Mouse (Mus musculus) right cerebral cortex, adult 2 months (tissue): ENCODE data around the gene Daam1.

ENCODE experiments used
- DNase-seq, 2 experiments: peaks; one replicate each; pipeline ENCODE4 v3.0.0; 2021 to 2022; ENCODE audit warnings: low spot score in 2 of 2

Daam1 gene

DNA sequence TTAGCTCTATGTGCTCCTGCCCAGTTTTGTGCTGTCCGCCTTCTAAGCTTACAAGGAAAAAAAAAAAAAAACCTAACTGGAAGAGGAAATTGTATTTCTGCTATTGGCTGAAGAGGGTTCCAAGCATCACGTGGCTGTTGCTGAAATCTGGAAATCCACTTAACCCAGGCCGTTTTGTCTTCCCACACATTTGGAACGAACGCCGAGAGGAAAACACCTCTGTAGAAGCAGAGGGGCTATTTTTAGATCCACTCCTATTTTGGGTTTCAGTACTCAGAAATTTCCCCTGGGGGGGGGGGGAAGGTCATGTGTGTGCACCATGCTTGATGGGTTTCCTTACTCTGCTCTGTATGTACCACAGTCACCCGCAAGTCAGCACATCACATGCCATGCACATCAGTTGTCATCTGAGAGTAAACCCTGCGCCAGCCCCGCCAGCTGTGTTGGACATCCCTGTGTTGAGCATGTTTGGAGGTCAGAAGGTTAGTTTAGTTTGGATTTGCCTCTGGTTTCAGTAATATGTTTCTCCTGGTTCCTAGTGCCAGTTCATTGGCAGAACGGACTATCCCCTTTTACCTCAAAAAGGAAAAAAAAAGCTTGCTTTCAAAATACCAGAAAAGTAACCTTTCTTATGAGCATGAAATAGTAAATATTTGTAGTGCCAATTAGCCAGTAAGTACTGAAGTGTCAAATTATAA lies 33.1 kb downstream of the Daam1 start:
- DNase-seq: no peak

DNA sequence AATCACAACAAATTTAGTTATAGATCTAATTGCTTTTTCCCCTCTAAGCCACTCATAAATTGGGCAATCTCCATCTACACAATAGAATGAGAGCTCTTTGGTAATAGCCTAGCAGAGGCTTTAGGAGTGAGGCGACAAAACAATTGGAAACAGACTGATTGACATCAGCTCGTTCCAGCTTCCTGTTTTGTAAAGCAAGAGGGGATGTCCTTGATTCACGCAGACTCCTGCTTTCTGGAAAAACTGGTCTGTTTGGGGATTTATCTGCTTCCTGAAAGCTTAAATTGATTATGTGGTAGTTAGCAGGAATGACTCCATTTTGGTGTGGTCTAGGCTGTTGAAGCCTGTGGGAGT lies 33.6 kb downstream of the Daam1 start:
- DNase-seq: no peak

DNA sequence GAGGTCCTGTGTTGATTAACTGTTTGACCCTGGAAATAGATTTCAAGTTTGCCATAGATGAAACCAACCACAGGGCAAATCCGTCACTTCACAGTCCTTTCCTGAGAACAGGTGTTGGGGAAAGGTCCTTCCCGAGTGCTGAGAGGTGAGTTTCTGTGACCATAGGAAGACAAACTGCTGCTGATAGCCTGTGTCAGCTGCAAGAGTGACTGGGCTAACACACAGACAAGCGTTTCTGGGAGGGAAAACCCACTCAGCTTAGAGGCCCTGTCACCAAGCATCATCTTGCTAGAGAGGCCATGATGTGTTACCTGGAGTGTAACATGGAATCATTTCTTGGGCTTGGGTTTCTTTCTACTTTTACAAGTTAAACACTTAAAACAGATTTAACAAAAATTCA lies 35.1 kb downstream of the Daam1 start:
- no peak for DNase-seq

DNA sequence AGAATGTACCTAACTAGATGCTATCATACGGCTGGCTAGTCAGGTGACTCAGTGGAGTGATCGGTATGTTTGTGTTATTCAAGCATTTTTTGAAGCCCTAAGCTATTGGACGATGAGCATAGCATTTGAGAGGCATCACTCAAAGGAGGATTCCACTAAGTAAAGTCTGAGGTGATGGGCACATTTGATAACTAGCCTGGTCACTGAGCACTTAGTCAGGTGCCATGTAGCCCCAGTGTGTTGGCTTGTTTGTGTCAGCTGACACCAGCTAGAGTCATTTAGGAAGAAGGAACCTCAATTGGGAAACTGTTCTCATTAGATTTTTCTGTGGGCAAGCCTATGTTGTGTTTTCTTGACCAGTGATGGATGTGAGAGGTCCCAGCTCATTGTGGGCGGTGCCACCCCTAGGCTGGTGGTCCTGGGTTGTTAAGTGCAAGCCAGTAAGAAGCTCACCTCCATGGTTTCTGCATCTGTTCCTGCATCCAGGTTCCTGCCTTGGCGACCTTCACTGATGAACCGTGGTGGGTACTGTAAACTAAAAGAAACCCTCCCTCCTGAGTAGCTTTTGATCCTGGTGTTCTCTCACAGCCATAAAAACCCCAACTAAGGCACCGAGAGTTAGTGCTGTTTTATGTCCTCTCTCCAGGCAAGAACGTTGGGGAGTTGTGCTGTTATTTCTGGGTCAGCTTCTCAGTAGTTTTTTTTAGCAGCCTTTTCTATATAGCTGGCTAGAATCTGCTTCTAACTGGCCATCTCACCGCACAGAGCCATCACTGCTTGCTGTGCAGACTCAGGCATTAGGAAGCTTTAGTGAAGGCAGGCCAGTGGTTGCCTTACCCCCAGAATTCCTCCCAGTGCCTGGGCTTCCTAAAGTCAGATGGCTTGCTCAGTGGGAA lies 36.7 kb downstream of the Daam1 start:
- DNase-seq: no peak

DNA sequence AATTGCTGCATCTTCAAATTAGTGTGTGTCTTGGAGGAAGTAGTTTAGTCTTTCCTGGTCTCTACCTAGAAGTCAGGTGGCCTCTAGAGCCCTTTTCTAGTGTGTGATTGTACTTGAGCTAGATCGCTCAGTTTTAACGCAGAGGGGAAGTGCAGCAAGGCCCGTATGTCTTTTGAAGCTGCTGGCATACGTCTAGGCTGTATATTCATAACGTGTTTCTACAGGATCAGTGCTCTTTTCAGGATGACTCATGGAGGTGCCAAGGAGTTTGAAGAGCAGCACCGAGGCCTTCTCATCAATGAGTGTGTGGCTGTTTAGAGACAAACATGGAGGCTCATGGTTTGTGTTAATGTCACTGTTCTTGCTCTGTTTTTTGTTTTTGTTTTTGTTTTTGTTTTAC lies 39.8 kb downstream of the Daam1 start:
- no peak for DNase-seq

DNA sequence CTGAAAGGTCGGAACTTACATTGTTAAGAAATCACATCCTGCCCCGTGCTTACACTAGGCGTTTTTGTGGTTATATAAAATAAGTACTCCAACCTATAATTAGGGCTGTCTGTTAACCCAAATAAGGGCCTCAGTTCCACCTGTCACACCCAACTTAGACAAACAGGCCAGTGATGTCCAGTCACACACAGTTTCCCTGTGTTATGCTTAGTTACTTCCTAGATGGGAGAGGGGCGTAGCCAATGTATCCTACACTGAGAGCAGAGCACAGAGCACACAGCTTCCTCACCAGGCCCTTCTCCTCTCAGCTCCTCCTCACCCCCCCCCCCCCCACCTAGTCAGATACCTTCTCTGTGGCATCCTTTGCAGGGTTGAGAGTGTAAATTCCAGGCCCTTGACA lies 41.5 kb downstream of the Daam1 start:
- DNase-seq: no peak

DNA sequence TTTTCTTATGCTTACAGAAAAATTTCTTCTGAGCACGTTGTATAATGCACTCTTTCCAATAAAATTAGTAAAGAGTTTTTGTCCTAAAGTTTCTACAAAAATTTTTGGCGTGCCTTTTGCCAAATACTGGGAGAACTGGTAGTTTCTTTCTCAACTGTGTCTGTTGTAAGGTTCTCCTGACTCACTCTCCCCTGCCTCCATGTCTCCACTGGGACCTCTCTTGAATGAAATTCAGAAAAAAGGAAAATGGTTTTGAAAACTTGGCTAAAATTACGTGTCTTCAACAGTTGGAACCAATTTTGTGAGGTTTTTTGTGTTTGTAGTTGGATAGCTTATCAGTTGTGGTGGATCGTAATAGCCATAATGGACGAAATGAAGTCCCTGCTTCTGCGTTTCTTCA lies 43.7 kb downstream of the Daam1 start:
- no peak for DNase-seq

DNA sequence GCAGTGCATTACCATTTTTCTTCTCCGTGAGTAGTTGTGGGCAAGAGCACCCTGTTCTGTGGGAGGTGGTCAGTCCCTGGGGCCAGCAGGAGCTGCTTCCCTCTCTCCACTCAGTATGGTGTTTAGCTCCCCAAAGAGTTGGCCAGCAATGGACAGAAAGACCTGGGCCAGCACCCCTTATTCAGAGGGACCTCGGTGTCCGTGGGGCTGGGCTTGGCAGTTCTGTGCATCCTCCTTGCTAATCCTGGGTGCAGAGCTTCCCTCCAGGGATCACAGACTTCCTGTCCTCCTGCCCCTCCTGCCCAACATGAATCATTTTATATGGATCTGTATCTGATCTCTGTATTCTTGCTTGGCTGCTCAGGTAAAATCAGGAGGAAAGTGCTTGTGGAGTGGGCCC lies 44.1 kb downstream of the Daam1 start:
- no peak for DNase-seq

DNA sequence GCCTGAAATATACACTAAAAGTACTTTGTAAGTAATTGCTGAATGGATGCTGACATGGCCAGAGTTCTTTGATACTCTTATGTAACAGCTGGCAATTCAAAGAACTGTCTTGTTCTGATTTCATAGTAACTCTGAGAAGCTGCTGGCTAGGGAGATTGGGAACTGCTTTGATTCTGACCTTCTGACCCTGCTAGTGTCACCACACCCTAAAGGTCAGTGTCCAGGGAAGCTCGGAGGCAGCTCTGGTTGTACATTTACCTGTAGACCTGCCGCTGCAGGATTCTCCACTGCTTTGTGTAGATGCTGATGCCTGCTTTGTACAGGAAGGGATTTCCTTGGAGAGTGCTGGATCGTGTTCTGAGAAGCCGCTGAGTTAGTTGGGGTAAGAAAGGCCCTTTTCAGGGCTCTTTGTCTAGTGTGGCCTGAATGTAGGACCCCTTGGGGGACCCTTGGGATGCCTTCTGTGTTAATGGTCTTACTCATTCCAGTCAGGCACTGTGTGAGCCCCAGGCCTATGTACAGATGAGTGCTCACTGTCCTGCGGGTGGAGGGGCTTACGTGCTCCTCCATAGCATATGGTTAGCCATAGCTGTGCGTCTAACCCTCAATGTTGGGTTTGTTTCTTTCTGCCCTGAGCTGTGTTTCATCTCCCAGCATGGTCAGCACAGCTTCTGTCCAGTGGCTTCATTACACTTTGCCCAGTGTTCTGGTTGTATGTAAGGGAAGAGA lies 45.0 kb downstream of the Daam1 start:
- DNase-seq: no peak

DNA sequence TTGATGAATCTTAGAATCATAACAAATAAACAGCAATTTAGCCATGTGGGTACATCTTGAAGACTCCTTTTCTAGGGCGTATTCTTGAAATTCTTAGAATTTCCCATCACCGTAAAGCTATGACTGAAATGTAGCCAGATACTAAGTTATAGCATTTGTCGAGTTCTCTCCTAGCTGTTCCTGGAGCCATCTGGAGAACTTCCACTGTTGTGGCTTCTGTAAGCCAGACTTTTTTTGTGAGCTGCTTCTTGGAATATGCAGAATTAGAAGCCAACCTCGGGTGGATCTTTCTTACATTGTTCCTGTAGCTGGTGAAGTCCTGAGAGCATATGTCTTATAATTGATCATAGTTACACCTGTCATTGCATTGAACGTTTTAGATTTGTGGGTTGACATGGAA lies 50.1 kb downstream of the Daam1 start:
- no peak for DNase-seq

DNA sequence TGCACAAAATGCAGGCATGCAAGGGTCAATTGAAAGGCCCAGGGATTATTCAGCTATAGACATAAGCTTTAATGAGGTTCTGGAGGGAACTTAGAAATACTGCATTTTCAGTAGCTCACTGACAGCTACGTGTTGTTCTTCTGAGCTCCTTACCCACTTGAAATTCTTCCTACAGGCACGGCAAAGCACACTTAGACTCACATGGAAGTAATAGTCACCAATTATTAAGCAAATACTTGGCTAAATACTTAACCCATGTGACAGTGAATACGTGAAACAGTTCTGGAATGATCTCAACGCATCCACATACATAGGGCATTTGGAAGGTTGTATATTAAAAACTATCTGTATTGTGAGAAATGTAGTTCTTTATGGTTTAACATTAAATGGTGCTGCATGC lies 50.6 kb downstream of the Daam1 start:
- no peak for DNase-seq

DNA sequence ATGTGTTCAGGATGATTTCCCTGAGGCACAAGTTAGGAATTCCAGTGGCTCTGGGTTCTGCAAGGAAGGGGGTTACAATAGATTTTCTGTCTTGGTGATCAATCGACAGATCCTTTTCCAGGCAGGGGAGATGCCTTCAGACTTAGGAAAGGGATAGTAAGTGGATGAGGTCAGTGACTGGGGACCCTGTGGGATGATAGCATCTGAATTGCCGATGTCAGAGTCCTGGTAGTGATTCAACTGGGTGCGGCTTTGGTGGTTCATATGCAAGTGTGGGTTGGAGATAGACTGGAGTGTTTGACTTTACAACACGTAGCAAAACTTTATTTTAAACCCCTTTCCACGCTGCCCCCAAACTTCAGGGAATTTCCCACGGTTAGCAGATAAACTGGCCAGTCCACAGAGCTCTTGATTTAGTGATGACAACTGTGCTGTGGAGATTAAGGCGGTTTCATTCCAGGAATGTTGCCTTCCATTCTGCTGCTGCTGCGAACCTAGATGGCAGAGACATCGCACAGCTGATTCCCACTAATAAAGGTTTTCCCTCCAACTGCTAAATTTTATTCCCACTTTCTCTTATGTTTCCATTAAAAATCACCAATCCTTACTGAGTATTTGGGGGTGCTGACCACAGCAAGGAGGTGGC lies 52.3 kb downstream of the Daam1 start:
- no peak for DNase-seq

DNA sequence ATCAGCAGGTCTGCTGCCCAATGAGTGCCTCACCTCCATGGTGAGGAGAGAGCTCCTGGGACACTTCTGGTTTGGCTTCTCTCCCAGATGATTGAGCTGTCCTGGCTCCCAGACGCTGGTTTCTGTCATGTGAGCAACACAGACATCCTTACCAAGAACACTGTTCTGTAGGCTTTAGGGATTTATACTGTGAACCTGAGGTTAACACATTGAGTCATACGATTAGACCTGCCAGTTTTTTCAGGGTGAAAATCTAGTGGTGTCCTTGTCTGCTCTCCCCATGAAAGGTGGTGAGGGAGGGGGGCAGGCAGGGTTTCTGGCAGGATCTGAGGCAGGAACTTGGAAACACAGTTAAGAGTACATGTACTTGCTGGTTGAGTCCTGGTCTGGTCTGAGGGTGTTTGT lies 54.3 kb downstream of the Daam1 start:
- no peak for DNase-seq

DNA sequence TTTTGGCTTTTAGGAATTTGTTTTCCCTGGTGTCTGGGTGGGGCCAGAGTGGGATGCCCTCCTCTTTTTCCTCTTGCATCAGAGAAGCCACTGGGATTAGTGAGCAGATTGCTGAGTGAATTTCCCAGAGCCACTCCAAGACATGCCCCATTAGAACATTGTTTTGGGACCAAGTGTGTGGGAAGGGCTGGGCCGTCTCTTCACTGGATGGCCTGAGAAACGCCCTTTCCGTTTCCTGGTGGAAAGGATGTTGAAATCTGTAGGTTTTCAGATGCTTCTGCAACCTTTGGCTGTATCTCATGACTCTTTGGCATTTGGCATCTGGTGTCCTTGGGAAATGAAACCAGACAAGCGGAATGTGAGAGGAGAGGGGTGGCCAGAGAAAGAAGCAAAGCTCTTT lies 54.8 kb downstream of the Daam1 start:
- no peak for DNase-seq

DNA sequence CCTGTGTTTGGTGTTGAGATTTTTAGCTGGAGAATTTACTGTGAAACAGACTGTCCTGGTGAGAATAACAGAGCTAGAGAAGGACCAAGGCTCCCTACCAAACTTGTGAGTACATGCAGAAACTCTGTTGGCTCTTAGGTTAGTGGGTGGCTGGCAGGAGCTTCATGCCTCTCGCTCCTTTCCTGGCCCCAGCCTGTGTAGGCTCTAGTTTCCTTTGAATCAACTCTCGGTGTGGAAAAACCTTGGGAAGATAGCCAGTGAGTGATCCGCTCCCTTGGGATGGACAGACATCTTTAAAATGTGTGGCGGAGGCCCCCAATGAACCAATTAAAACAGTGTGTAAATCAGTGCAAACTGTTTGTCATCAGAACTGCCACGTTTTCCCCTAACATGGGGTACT lies 55.5 kb downstream of the Daam1 start:
- no peak for DNase-seq

DNA sequence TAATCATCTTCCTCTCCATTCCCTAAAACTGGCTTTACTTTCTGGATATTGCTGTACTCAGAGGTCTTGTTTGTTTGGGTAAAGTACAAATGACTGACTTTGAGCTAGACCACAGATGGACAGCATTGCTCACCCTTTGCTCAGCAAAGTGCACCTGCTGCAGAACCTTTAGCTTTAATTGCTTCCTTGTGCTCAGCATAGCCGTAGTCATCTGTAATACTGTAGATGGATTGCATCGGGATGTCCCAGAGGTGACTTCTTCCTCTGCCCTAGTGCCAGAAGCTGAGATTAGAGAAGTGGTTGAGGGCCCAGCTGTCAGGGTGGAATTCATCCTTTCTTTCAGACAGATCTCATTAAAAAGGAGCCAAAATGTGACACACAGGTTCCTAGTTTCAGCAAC lies 56.1 kb downstream of the Daam1 start:
- no peak for DNase-seq

DNA sequence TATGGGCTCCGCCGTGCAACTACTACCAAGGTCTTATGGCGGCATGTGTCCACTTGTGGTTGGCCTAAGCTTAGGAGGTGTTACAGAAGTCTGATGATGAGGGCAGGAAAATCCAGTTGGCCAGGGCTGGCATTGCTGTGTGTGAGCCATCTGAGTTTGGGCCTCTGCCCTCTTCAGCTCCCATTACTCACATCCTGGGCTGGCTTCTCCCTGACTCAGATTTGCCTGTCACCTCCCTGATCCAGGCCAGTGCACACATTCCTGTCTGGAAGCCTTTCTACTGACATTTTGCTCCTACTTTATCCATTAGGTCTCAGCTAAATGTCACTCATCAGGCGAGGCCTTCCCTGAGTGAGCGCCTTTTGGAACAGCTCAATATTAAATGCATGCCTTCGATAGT lies 57.5 kb downstream of the Daam1 start:
- DNase-seq: no peak

DNA sequence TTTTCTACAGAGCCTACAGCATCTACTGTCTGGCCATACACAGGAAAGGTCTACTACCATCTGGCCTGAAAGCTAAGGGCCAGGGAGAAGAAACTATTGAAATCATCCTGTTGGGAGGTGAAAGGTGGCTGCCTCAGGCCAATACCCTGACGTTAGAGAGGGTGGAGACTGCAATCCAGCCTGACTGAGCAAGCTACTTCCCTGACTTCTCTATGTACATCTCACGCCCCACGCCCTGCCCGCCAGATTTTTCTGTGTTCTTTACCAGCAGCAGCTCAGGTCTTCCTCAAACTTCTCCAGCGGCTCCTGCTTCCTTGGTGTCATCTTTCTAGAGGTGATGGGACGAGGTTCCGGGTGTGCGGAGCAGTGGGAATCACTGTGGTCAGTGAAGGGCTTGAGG lies 58.4 kb downstream of the Daam1 start:
- DNase-seq: no peak

DNA sequence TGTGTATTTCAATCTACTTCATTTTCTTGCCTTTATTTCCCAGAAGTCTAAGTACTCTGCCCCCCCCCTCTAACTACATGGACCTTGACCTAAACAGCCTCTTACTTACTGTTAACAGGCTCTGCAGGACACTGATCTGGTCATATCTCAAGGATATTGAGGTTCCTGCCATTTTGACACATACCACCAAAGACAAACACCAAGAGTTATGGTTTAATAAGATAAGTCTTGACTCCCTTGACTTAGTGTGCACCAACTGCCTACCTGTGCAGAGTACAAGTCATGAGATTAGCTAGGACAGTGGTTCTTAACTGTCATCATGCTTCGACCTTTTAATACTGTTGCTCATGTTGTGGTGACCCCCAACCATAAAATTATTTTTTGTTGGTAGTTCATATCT lies 59.4 kb downstream of the Daam1 start:
- no peak for DNase-seq

DNA sequence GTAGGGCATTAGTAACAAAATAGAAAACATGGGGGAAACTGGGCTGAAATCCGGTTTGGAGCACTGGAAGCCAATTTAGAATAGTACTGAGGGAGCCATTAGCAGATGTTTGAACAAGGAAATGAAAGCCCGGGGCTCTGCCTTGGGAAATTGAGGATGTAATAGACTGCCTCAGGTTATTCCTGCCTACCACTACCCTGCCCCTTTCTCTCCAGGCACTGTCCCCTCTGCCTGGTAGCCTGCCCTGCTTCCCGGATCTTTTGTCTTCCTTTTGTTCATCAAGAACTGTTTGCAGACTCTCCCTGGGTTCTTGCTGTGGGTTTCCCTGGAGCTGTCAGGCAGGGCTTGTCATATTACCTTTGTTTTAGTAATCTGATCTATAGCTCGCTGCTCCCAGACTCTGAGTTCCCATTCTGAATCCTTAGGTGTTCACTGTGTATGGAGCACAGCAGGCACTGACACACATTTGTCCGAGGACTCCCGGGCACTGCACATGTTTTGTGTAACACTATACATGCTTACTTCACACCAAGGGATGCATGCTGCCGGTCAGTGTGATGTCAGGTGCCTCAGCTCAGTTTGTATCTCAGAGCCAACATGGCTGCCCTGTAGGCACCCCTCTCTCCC lies 61.0 kb downstream of the Daam1 start:
- DNase-seq: no peak

DNA sequence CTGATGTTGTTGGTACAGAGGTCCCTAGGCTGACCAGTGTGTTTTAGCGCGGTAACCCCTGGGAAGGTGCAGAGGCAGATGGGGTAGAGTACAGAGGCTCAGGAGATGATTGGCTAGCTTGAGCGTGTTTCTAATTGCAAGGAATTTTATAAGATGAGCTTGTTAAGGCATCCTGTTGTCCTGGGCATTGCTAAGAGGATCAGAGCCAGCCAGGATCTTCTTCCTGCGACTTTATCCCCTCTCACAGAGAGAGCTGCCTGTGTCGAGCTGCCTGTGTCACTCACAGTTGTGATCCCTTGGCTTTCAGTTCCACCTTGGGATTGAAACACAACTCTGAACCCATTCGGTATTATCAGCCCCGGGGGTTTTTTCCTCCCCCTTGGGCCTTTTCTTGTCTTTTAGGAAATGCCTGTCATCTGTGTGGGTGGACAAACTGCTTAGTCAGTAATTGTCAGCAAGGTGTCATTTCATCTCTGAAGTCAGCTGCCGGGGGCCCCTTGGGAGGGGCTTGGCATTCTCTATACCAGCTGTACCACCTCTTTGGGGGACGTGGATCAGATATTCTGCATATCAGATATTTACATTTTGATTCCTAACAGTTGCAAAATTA lies 62.2 kb downstream of the Daam1 start:
- DNase-seq: no peak
